Mouse (Mus musculus) bone marrow, adult 2 months (tissue): ENCODE data around the gene BC003965.

ENCODE experiments used
- CTCF ChIP-seq: fragments of 200-500 bp; IDR thresholded peaks from 2 replicates; pipeline ENCODE4 v1.5.1; 2011; ENCODE audit warnings: low read length, control low read depth; ENCODE audit not compliant: control insufficient read depth, insufficient read depth
- POLR2A ChIP-seq: fragments of 200-500 bp; IDR thresholded peaks from 2 replicates; pipeline ENCODE4 v1.6.1; 2011; ENCODE audit warnings: low read depth, mild to moderate bottlenecking, control low read depth, low read length, borderline replicate concordance; ENCODE audit not compliant: control insufficient read depth

- no peak for TF ChIP-seq CTCF
- no peak for TF ChIP-seq POLR2A
Measured at GRCm38 (mm10) chr17:25138803-25139202, 45.6 kb upstream of the BC003965 start.
